Mouse (Mus musculus): ENCODE measurements at regions not wholly inside any gene's neighbourhood (a gene's known extent, or its start where the extent isn't known, plus 50 kb on each side); places are given as distances from the start of the nearest gene placed in this dataset.

GRCm38 (mm10) chr2:11416122-11416521, 137.8 kb downstream of the Pfkfb3 start:
- TF ChIP-seq CTCF (IDR thresholded peaks at IDR 0.05; ENCODE audit: low read depth, low read length), result no peak
- TF ChIP-seq EP300 (IDR thresholded peaks at IDR 0.05; ENCODE audit: insufficient read depth, low read depth, low read length), result no peak
- no peak for TF ChIP-seq POLR2A (IDR thresholded peaks at IDR 0.05; ENCODE audit: insufficient read depth, low read length)
